Mouse (Mus musculus): Measurements from ENCODE around the gene Iqcn.
A peak's percentile ranks its signal among the peaks of the same experiment; 100 is the strongest.

The Iqcn gene

DNA sequence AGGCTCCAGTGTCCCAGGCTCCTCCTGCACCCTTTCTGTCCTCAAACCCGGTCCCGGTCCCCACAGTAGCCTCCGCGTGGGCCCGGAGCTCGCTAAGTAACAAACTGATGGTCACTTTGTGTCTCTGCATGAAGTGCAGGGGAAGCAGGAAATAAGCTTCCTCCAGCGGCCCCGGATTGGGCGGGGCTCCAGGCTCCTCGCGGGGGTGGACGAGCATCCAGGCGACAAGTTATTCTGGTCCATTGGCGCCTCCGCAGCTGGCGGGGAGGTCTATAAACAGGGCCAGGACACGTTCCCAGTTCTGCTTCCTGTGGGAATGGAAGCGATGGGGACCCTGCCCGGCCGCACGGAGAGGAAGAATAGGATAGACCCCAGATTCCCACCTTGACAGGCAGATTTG, 49.9 kb downstream of the Iqcn start:
- peak; percentile 84 to 90 for DNase-seq (ENCODE audit: inconsistent age in 2 of 2, low spot score in 1 of 2)

- DNase-seq (ENCODE audit: inconsistent age in 2 of 2, low spot score in 1 of 2) = peak; percentile 99
Observed at GRCm38 (mm10) chr8:70754043-70754870, 51.0 kb downstream of the Iqcn start, which contains the start of gene Rab3a. TSS of gene Rab3a (plus strand) at chr8:70754679.

DNA sequence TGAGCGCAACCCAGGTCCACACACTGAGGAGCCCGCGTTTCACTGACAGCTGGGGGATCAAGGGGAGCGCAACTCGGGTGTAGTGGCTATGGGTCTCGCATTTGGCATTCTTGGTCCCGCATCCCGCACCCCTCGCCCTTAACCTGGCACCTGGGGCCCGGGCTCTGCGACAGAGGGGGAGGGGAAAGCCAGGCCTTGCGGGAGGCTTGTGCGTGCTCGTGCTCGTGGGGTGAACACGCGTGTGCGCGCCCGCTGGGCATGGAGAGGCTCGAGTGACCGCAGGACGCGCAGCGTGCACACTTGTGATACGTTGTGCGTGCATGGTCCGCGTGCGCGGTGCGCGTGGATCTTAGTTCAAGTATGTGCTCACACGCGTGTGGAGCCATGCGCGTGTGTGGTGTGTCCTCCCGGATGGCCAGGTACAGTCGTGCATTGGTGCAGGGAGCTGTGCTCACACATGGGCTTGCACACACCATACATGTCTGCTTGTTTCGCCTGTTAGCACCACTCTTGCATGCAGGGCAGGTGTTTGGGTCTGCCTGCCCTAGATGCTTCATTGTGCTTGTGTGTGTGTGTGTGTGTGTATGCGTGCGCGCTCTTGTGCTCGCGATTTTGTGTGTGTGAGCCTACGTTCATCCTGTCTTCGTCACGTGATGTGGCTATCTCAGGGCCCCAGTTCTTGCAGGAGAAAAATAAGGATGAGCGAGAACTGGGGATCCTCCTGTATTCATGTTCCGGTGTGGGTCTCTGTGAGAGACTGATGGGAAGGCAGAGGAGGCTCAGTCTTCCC, 51.8 kb downstream of the Iqcn start:
- peak; percentile 83 to 90 for DNase-seq (ENCODE audit: inconsistent age in 2 of 2, low spot score in 1 of 2)

GRCm38 (mm10) chr8:70755661-70756475, 52.6 kb downstream of the Iqcn start:
- peak; percentile 69 to 89 for DNase-seq (ENCODE audit: inconsistent age in 2 of 2, low spot score in 1 of 2)

DNA sequence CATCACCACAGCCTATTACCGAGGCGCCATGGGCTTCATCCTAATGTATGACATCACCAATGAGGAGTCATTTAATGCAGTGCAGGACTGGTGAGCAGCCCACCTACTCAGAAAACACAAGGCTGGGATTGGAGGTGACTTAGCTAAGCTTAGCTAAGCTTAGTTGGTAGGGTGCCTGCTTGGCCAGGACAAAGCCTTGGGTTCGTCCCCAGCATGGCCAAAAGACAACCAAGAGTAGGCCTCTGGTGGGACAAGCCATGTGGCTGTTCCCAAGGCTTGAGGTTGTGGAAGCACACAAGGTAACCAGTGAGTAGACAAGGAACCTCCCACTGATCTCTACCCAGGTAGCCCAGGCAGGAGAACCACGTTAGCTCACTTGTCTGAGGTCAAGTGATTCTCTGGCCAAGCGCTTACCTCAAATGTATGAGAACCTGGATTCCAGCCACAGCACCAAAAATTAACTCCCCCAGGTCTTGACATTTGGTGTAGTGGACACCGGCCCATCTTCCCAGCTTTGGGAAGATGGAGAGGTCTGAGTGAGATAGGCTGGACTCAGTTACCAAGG, 53.3 kb downstream of the Iqcn start:
- peak in 1 of 2 experiments; percentile 64 for DNase-seq (ENCODE audit: inconsistent age in 2 of 2, low spot score in 1 of 2)

GRCm38 (mm10) chr8:70757523-70758307, 54.5 kb downstream of the Iqcn start:
- DNase-seq (ENCODE audit: inconsistent age in 2 of 2, low spot score in 1 of 2) = peak; percentile 66 to 85

- DNase-seq (ENCODE audit: inconsistent age in 2 of 2, low spot score in 1 of 2) = no peak
Observed at GRCm38 (mm10) chr8:70758308-70758615, 55.0 kb downstream of the Iqcn start.

GRCm38 (mm10) chr8:70758616-70759561, 55.6 kb downstream of the Iqcn start:
- DNase-seq (ENCODE audit: inconsistent age in 2 of 2, low spot score in 1 of 2) = peak; percentile 84 to 94

GRCm38 (mm10) chr8:70760350-70760749, 57.1 kb downstream of the Iqcn start:
- no peak for DNase-seq (ENCODE audit: inconsistent age in 2 of 2, low spot score in 1 of 2)

DNA sequence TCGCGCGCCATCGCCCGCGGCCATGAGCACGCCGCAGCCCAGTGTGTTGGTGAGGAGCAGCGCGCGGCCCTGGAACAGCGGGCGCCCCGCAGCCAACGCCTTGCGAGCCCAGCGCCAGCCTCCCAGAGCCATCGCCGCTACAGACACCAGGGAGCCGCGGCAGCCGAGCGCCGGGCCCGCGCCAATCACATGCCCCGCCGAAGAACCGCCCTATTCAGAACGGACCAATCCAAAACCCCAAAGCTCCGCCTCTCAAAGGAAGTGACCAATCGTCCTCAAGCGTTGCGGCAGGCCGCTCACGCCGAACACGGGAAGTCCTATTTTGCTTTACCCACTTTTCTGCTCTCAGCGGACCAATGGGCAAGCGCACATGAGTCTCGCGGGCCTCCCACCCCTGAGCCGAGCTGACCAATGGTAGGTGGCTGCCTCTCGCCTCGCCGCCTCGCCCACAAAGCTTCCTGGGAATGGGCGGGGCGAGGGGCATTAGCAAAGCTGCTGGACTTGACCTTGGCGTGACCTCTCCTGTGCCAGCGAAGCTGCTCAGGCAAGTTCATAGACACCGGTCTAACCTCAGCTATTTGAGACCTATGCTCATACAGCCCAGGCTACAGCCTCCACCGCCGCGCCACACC, 57.6 kb downstream of the Iqcn start, which contains the start of gene Mpv17l2:
TSS of gene Mpv17l2 (minus strand) at position 172 of the 632 bp plus-strand sequence.
- peak; percentile 97 to 98 for DNase-seq (ENCODE audit: inconsistent age in 2 of 2, low spot score in 1 of 2)

DNA sequence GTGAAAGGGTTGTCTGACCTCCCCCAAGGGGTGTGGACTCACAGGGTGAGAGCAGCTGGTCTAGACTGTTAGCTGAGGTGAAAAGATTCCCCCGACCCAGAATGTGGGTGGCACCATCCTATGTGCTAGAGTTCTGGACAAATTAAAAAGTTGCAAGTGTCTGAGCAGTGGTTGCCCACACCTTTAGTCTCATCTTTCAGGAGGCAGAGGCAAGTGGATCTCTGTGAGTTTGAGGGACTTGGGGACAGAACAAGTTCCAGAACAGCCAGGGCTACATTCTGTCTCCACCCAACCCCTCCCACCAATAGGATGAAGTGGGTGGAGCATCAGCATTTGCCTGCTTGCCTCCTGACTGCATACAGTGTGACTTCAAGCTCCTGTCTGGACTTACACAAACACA, 58.9 kb downstream of the Iqcn start:
- DNase-seq (ENCODE audit: inconsistent age in 2 of 2, low spot score in 1 of 2) = peak in 1 of 2 experiments; percentile 57

GRCm38 (mm10) chr8:70763354-70763753, 60.1 kb downstream of the Iqcn start:
- peak; percentile 67 to 84 for DNase-seq (ENCODE audit: inconsistent age in 2 of 2, low spot score in 1 of 2)

- DNase-seq (ENCODE audit: inconsistent age in 2 of 2, low spot score in 1 of 2) = no peak
Observed at GRCm38 (mm10) chr8:70764026-70764425, 60.8 kb downstream of the Iqcn start.

DNA sequence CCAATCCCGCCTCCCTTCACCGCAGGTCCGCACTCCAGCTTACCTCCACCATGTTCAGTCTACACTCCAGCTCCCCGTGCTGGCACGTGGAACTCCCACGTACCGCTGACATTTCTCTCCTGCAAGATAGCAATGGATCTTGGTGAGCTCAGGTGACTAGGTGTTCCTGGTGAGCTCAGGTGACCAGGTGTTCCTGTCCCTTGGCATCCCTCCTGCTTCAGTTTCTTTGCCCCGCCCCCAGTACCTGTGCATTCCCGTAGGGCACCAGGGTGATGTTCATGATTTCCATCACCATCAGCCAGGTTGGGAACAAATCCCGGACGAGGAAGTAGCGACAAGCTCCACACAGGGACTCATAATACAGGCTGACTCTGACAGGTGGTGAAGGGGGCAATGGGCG, 61.4 kb downstream of the Iqcn start:
- peak in 1 of 2 experiments; percentile 53 for DNase-seq (ENCODE audit: inconsistent age in 2 of 2, low spot score in 1 of 2)

DNA sequence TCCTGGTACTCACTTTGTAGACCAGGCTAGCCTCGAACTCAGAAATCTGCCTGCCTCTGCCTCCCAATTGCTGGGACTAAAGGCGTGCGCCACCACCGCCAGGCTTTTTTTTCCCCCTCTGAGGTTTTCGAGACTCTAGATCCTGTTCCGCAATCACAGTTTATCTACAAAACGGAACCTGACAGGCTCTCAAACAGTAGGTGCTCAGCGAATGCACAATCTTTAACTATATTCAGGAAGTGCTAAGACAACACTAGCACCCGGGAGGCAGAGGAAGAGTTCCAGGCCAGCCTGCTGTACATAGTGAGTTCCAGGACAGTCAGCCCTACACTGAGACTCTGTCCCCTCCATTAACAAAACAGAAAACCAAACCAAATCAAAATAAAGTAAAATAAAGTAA, 62.1 kb downstream of the Iqcn start:
- DNase-seq (ENCODE audit: inconsistent age in 2 of 2, low spot score in 1 of 2) = no peak

- DNase-seq (ENCODE audit: inconsistent age in 2 of 2, low spot score in 1 of 2) = peak; percentile 60 to 76
Observed at GRCm38 (mm10) chr8:70765838-70766570, 62.7 kb downstream of the Iqcn start.

GRCm38 (mm10) chr8:70766571-70767440, 63.5 kb downstream of the Iqcn start:
- peak; percentile 81 to 90 for DNase-seq (ENCODE audit: inconsistent age in 2 of 2, low spot score in 1 of 2)
